Mouse (Mus musculus) layer of hippocampus, postnatal 10 days (tissue): ENCODE data around the gene Wdr27. TPM values are rescaled to one million over a fixed set of nuclear protein-coding genes. Genes with fewer than 3 reads are reported as not detected.
A peak's percentile ranks its signal among the peaks of the same experiment; 100 is the strongest.
"Not testable (repeated sequence)": the region's sequence is repeated elsewhere in the genome, so short reads cannot be mapped to it uniquely, and the experiment has no call there.

Source experiments
- DNase-seq, 2 experiments: peaks; one replicate each; pipeline ENCODE4 v3.0.0; 2021; ENCODE audit warnings: low spot score in 2 of 2
- long read RNA-seq: library from polyadenylated mRNA; stranded (forward); transcript quantifications from one replicate; pipeline ENCODE4 v2.0.0, GENCODE M21; 2023
- total RNA-seq, 2 experiments: library from RNA; stranded (reverse); gene quantifications; 2 replicates each; pipeline ENCODE4 v1.2.3; 2021

Gene Wdr27
- total RNA-seq, result 1 to 10 TPM; 5.9 to 6.1 TPM
- long read RNA-seq, partial matches to known transcripts, result 0 of 7 reads
- long read RNA-seq, other reads (novel, unspliced or antisense), result 0 of 7 reads

DNA sequence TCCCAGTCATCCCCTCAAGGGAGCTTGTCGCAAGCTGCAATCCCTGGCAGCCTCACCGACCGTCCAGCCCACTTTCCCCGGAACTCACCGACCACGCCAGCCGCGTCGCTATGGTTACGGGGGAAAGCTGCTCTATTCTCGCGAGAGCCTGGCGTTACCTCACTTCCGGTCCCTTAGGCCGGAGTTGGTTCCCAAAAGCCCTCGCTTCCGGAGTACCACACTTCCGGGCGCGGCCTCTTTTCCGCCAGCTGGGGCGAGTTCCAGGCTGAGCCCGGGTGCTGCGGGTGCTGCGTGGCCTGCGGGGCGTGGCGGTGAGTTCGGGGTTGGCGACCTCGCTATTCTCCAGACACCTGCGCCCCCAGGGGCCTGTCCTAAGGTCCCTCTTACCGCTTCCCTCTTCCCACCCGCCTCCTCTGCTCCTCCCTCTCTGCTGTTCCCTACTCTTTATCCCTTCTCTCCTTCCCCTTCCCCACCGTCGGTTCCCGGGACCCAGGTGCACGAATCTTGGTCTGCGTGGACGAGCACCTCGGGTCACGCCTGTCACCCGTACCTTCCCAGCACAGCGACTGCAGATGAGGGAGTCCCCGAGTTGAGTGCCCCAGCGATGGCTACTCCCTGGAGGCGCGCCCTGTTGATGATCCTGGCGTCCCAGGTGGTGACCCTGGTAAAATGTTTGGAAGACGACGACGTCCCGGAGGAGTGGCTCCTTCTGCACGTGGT lies at the start of gene Wdr27, which contains the start of gene 1600012H06Rik:
TSS of gene Wdr27 (minus strand) at position 150 of the 720 bp plus-strand sequence.
TSS of gene 1600012H06Rik (plus strand) at position 176 of the 720 bp plus-strand sequence.
- peak; percentile 98 to 99 for DNase-seq

DNA sequence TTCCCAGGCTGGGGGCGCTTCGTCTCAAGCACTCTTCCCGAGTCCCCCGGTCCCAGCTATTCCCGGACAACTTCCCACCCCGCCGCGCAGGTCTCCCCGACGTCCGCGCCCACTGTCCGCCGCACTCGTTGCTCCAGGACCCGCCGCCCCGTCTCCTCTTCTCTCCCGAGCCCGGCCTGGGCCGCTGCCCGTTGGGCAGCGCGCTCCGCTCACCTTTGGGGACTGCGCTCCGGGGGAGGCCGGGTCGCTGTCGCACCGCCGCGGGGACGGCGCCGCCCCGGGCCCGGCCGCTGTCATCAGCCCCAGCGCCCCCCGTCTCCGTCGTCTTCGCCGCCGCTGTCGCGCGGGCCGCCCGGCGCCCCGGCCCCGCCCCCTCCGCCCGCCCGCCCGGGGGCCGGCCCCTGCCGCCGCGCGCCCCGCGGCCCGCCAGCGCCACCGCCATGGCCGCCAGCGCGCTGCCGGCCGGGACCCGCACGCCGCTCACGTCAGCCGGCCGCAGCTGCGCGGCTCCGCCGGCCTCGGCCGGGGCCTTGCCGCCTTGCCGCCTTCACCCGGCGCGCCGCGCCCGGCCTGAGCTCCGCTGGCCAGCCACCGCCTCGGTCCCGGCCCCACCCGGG lies 49.7 kb upstream of the Wdr27 start:
- DNase-seq, result not testable (repeated sequence)

DNA sequence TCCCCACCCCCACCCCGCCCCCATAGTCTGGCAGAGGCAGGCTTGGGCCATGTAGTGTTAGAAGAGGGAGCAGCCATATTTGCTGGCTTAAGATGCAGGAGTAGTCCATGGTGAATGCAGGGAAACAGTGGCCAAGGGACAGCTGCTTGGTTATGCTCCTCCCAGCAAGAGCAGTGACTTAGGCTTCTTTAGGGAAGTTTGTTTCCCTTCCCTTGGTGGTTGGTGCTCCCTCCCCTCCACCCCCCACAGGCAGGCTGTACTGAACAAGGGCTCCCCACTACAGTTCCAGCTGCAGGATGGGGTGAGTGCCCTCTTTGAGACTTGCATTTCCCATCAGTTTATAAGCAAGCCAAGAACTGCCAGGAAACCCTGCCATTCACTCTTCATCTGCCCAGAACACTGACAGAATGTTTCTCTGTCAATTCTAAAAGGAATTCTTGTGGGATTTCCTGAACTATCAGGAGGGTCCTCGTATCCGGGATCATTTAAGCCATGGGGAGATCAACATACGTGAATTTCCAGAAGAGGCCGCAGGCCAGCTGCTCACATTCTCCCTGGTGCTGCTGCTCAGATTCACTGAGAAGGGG lies 47.3 kb upstream of the Wdr27 start:
- DNase-seq, result peak; percentile 9 to 13

GRCm38 (mm10) chr17:14978362-14979038 lies 35.5 kb upstream of the Wdr27 start, which contains the start of the genes 9030025P20Rik and Gm3417:
9030025P20Rik (plus strand) TSS chr17:14978468.
Gm3417 (minus strand) TSS chr17:14978790.
- not testable (repeated sequence) for DNase-seq

DNA sequence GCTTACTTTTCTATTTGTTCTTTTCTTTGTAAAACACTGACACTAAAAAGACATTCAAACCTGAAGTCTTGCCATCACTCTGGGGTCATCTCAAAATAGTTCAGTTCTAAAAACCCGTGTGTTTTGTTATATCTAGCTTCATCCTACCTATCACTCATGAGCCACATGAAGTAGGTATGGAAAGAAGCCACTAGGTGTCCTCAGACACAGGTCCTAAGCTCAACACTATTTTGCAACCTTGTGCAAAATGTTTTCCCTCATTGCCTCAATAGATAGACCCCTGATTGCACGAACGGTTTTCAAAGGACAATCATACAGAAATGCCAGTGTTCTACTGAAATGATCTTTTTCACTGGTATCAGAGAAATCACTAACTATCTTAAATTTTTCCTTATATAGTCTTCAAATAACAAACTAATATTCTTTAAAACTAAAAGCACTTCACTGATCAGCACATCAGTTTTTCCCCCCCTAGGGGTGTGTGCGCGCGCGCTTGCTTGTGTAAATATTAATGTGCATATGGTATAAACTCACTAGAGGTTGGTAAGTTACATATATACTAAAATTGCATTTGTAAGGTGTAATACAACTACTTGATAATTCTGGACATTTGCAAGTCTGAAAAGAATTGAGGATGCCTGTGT lies 34.9 kb upstream of the Wdr27 start:
- not testable (repeated sequence) for DNase-seq

DNA sequence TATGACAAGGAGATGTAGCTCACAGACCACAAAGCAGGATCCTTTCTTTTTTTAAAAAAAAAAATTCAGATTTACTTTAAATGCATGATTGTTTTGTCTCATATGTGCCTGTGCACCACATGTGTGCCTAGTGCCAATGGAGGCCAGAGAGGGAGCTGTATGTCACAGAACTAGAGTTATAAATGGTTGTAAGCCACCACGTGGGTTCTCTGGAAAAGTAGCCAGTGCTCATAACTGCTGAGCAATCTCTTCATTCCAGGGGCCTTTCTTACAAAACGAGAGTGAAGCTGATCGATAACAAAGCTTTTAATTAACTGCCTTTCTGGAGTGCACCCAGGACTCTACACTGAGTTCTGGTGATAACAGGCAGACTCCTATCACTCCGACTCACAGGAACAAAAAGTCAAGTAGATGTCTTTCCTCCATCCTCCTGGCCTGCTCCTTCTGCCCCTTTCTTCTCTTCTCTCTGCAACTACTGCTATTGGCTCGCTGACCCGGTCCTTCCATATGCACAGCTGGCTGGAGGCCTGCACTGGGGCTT lies 25.5 kb upstream of the Wdr27 start:
- DNase-seq, result not testable (repeated sequence)

GRCm38 (mm10) chr17:14961557-14962154 lies 18.7 kb upstream of the Wdr27 start:
- DNase-seq, result not testable (repeated sequence)

DNA sequence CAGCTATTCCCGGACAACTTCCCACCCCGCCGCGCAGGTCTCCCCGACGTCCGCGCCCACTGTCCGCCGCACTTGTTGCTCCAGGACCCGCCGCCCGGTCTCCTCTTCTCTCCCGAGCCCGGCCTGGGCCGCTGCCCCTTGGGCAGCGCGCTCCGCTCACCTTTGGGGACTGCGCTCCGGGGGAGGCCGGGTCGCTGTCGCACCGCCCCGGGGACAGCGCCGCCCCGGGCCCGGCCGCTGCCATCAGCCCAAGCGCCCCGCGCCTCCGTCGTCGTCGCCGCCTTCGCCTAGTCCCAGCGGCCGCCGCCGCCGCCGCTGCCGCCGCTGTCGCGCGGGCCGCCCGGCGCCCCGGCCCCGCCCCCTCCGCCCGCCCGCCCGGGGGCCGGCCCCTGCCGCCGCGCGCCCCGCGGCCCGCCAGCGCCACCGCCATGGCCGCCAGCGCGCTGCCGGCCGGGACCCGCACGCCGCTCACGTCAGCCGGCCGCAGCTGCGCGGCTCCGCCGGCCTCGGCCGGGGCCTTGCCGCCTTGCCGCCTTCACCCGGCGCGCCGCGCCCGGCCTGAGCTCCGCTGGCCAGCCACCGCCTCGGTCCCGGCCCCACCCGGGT lies 18.1 kb upstream of the Wdr27 start, which contains the start of gene Phf10:
TSS of gene Phf10 (minus strand) at position 323 of the 606 bp plus-strand sequence.
- DNase-seq, result peak; percentile 41 to 49

DNA sequence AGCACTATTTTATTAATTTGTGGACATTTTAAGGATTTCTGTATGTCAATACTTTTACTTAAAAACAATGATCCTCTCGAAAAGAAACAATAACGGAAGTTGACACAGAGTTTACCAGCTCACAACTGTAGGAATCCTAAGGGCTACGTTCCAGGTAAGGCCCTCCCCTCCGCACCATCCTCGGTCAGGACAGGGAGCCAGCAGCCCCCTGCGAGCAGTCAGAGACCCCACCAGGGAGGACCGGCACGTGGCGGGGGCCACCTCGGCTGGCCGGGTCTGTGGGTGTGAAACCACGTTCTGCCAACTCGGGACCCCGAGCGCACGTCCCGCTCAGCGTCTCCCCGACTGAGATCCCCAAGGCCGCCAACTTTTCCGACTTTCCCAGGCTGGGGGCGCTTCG lies 17.6 kb upstream of the Wdr27 start:
- DNase-seq, result peak; percentile 15 to 28

DNA sequence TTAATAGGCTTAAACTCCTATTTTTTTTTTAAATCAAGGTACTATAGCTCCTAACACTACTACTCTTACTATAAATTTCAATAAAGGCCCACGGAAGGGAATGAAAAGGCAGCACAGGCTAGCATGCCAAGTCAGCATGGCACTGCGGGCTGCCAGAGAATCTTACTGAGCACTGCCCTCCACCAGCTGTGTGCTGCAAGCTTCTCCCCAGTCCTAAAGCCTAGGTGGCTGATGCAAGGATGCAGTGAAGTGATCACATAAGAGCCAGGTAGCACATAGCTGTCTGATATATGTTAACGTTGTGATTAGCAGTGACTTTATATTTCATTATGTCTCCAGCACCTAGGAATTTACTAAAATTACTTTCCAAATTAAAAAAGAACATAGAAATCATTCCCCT lies 17.0 kb upstream of the Wdr27 start:
- no peak for DNase-seq

DNA sequence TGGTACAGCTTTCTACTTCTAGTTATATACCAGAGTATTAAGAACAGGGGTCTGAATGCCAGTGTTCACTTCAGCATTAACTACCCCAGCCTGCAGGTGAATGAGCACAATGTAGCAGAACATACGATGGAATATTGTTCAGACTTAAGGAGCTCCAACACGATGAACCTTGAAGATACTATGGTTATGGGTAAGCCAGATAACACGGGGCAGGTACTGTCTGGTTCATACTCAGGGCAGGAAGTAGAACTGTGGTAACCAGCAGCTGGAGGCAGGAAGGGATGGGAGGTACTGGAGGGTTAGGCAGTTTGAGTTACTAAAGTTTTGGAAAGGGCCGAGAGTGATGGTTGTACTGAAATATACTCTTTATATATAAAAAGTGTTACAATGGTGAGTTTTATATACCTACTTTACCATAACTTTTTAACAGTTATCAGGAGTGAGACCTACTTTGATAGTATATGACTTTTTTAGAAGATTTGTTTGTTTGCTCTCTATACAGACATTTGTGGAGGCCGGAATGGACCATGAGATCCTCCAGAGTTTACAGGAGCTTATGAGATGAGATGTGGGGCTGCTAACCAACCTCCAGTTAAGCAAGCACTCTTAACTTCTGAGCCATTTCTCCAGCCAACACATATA lies 15.8 kb upstream of the Wdr27 start:
- no peak for DNase-seq

DNA sequence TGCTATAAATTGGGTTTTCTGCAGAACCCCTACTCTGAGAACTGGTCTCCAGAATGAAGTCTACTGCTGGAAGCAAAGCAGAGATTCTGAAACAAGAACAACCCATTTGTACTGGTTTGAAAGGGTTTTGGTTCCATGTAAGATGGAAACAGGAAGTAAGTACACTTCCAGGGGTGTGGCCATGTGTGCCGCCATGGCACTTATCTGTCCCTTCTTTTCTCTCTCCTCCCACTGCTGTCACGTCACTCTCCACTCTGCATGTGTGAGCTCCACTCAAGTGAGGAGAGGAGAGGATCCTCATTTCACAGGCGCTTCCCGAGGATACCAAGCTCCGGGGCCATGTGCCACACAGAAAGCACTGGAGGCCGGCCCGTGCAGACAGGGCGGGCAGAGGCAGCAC lies 10.5 kb upstream of the Wdr27 start:
- DNase-seq, result no peak

GRCm38 (mm10) chr17:14949161-14949827 lies 6.3 kb upstream of the Wdr27 start:
- no peak for DNase-seq

DNA sequence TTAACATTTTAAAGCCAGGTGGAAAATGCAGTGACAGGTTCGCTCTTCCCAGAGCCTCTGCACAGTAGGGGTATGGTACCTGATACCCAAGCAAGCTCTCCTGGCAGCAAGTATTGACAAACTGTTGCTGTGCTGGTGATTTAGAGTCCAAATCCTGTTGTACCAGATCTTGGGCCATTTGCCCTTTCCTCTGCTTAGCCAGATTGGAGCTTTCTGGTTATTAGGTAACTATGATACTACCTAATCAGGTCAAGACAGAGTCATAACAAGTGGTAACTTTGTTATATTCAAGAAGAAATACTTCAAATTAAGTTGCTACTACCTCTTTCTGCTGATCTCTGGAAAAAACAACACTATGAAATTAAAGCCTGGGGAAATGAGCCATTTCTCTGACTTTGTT lies 1.6 kb upstream of the Wdr27 start:
- DNase-seq, result no peak

DNA sequence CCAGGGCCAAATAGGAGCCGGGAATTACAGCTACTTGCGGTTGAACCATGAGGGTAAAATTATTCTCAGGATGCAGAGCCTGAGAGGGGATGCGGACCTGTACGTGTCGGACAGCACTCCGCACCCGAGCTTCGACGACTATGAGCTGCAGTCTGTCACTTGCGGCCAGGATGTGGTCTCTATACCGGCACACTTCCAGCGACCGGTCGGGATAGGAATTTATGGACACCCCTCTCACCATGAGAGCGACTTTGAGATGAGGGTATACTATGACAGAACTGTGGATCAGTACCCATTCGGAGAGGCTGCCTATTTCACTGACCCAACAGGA lies 736 bp upstream of the Wdr27 start:
- DNase-seq, result no peak

DNA sequence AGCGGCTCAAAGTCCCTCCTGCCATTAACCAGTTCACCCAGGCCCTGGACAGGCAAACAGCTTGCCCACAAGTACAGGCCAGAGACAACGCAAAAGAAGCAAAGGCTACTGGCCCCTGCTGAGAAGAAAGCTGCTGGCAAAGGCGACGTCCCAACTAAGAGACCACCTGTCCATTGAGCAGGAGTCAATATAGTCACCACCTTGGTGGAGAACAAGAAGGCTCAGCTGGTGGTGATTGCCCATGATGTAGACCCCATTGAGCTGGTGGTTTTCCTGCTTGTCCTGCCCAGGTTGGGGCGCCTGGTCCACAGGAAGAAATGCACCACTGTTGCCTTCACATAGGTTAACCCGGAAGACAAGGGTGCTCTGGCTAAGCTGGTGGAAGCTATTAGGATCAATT lies 777 bp downstream of the Wdr27 start:
- DNase-seq, result peak in 1 of 2 experiments; percentile 16

DNA sequence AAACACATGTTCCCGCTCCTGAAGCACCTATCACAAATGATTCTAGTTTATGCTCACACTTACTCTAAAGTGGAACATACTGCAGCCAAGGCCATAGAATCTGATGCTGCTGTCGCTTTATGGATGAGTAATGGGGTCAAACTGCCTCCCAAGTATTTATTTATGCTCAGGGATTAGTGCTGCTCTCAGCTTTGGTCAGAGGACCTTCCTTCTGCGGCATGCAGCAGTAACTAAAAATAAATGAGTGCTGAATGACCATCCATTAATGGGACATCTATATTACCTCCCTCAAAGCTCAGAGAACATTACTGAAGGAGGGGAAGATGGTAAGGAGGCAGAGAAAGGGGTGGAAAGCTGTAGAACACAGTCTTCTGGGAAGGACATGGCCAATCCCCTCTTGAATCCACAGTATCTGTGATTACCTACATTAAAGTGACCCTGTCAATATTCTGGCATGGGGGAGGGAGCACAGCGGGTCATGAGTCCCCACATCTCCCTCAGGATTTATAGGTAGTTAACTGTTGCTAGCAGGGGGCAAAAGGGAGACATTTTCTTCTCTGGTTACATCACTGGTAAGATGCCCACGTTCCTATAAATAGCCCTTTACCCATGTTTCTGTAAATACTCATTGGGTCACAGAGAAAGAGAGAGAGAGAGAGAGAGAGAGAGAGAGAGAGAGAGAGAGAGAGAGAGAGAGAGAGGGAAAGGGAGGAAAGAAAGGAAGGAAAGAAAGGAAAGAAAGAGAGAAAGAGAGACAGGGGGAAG lies 6.9 kb downstream of the Wdr27 start:
- DNase-seq, result no peak

DNA sequence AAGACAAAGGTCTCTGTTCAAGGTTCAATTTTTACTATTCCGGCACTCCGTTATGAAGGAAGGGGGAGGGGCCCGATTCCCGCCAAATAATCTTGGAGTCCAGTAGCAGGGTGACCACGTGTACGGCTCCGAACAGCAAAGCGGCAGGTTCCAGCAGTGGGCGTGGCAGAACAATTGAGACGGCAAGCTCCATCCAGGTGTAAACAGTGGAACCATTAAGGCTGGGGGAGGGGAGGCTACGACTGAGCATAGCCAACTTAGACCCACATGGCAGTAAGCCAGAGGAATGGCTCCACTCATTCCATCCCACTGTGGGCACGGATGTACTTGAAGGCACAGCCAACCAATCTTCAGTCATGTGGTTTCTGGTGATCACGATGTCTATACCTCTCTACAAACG lies 7.7 kb downstream of the Wdr27 start:
- DNase-seq, result not testable (repeated sequence)
